Mouse (Mus musculus) spleen, postnatal 10 days (tissue): ENCODE measurements around the gene Usp2.

Source experiments
- DNase-seq, 2 experiments: peaks; one replicate each; pipeline ENCODE4 v3.0.0; 2021 to 2022; ENCODE audit warnings: low spot score in 2 of 2

Usp2 gene

DNA sequence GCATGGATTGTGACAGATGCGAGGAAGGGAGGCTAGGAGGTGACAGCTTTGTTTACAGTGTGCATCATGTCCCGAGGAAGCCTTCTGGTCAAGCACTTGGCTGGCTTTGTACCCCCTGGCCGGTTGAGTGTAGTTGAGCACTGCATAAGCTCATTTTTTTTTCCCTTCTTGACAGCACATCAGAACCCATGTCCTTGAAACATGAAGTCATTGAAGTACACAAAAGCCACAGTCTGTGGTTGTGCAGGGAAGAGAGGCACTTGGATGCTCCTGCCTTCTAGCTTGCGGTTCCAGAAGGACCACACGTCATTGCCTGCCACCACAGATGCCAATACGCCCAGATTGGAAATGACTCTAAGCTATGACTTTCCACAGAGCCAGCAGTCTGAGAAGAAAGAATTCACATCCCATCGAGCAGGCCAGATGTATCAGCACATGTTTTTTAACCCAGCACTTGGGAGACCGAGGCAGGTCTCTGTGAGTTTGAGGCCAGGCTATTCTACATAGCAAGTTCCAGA is 53.2 kb downstream of the Usp2 start:
- no peak for DNase-seq

DNA sequence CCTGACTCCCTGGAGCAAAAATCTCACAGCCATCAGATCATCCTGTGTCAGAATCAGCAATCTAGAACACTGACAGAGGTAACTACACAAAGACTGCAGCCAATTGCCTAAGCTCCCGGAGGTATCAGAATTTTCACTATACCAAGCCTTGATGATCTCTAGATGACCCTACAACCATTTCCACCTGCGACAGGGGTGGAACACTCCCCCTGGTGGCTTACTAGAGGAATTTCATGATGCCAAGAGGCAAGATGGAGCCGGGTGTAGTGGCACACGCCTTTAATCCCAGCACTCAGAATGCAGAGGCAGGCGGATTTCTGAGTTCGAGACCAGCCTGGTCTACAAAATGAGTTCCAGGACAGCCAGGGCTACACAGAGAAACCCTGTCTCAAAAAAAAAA is 57.5 kb downstream of the Usp2 start:
- DNase-seq = no peak

DNA sequence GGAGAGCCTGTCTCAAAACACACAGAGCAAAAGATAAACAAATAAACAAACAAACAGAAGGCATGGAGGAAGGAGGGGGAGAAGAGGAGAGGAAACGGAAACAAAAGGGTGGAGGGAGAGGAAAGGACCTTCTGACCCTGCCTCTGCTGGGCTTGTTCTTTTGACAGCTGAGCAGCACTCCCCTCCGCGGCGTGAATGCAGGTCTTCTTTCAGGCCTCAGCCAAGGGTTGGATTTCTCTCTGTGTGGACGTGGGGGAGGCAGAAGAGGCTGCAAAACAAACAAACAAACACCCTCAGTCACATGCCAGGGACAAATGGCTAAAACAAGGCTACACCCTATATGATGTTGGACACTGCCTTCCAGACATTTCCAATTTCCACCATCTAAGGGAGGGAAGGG is 58.2 kb downstream of the Usp2 start:
- no peak for DNase-seq

DNA sequence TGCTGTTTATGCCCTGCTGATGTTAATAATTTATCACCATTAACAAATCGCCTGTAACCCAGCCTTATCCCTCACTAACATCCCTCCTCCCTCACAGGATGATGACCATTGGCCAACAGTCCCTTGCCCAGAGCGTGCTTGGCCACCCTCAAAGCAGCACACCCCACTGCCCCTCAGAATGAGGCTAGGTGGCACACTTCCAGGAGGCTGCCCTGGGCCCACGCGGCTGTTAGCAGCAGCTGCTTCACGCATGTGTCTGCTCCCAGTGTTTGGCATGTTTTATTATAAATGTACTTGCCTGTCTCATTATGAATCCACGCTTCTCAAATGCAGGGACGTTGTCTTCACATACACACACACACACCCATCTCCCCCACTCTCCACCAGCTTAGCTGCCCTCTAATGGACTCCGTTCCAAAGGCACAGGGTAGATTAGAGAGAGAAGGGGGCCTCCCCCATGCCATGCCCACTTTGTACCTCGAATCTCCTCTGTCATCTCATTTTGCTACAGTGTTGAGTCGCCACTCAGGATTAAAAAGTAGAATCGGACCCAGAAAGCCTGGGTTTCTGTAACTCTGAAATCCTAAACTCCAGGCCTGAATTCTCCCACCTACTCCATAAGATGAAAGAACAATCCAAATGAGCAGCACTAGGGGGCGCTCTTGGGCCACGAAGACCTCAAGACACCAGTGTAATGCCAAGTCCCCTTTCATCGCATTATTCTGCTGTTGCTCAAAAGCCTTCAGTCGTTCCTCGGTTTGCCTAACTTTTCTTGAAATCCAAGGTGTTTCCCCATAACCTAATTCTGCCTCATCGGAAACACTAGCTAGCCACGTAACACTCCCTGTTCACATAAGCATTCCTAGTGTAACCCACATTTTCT is 59.0 kb downstream of the Usp2 start:
- peak; percentile 59 to 88 for DNase-seq

DNA sequence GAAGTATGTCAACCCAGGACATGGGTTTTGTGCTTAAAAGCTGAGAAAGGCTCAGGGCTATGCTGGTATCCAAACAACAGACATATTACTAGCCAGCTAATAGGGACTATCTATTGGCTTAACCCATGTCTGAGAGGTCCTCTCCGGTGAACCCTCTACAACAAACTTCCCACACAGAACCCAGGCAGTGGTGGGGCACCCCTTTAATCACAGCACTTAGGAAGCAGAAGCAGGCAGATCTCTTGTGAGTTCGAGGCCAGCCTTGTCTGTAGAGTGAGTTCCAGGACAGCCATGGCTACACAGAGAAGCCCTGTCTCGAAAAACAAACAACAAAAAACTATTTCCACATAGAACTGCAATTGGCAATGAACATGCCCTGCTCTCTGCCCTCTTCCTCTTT is 59.9 kb downstream of the Usp2 start:
- DNase-seq = no peak

DNA sequence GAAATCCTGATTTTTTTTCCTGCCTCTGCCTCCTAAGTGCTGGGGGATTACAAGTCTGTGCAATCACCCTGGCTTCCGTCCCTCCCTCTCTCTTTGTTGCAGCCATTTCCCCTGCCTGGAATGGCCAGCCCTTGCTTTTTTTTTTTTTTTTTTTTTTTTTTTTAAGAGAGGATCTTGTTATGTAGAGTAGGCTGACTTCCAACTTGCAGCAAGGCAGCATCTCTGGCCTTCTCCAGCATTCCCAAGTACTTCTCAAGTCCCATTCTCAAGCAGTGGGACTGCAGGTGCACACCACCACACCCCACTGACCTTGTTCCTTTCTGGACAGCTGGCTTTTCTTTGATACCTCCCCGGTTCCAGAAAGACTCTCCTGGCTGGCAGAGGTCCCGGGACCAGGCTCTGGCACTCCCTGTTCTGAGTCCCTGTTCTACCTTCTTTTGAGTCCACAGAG is 60.6 kb downstream of the Usp2 start:
- DNase-seq = no peak

DNA sequence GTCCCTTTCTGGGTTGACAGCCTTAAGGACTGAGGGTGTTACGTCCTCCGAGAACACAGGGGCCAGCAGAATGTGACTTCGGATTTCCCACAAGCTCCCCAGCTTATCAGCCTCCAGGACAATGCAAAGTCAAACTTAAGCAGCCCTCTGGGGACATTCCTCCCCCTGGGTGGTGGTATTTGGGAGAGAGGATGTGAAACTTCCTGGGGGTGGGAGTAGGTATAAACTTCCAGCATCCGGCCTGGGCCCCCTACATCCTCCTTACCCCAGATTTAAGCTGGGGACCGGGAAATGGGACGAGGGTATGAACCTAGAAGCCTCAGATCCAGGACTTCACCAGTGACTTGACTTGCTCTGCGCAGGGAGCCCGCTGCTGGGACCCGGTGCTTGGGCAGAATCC is 62.8 kb downstream of the Usp2 start:
- DNase-seq = no peak

DNA sequence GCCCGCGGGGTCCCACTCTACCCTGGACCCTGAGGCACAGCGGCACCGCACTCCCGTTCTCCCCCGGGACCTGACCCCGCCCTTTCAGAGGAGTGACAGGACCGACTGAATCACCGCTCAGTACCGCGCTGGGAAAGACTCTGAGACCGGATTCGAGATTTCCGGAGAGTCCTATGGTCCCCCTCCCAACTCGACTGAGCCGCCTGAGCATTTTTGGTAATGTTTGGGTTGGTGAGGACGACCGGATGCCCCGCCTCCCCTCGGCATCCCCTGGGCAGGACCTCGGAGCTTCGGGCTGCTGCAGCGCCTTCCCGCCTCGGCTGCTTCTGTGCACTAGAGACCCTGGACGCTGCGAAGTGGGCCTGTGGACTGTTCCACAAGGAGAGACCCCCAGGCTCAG is 63.2 kb downstream of the Usp2 start:
- DNase-seq = peak in 1 of 2 experiments; percentile 70

DNA sequence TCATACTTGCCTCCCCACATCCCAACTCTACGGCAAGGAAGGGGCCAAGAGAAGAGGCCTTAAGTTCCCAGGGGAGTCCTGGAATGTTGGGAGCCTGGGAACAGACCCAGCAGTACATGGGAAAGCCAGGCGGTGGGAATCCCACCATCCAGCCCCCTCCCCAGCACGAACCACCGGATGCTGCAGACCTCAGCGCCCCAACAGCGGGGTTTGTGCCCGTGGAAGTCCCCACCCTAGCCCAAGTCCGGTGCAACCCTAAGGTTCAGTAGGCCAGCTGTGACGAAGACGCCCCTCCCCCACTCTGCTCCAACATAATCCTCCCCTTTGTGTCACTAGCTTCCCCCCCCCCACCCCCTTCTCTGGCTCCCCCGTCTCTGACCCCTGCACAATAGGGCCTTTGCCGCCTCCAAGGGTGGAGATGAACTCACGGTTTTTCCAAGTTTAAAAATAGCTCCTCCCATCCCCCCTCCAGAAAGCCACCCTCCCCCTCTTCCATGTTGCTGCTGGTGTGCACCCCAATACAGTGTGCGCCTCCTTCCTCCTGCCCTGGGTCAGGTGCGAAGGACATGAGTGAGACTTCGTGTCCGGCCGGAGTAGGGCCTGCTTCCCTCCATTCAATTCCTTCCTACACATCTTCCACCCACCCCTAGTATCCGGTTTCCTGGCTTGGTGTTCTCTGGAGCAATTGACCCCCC is 63.9 kb downstream of the Usp2 start:
- DNase-seq = no peak

DNA sequence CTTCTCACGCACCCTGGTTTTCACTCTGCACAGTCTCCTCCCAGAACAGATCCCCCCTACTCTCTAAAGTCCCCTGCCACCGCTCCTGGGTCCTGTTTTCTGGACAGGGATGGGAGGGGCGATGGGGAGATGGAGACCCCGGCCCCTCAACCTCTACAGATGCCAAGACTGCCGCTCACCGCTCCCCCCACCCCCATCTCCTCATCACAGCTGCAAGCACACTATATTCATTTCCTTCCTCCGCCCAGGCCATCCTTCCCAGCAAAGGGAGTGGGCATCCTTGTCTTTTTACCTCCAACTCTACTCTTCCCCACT is 64.4 kb downstream of the Usp2 start:
- no peak for DNase-seq

DNA sequence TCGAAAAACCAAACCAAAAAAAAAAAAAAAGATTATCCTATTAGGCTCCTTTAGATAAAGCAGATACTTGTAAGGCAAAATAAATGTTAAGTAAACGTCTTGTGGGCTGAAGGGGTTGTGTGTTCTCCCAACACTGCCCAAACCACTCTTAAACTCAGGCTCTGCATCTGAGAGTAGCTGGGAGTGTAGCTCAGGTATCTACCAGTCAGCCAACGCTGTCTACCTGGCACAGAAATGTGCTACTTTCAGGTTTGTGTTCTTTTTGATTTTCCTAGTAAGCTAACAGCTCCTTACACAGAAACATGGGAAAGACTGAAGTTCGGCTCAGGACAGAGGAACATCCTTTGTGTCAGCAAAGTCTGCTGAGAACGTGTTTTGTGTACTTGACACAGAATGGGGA is 65.4 kb downstream of the Usp2 start:
- DNase-seq = no peak

DNA sequence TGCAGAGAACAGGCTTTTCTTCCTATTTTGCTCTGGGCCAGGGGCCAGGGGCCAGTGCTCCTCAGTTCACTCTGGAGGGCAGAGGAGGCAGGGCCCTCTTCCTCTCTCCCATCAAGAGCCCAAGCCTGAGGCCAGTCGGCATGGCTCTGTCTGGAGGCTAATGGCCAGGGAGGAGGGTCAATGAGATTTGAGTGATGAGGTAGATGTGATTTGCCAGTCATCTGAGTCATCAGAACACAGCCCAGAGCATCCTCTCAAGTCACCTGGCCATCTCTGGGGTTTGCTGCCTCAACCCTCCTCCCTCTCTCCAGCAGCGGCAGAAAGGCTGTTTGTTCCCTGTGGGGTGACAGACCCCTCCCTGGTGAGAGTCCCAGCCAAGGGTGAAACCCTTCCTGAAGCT is 66.5 kb downstream of the Usp2 start:
- no peak for DNase-seq

DNA sequence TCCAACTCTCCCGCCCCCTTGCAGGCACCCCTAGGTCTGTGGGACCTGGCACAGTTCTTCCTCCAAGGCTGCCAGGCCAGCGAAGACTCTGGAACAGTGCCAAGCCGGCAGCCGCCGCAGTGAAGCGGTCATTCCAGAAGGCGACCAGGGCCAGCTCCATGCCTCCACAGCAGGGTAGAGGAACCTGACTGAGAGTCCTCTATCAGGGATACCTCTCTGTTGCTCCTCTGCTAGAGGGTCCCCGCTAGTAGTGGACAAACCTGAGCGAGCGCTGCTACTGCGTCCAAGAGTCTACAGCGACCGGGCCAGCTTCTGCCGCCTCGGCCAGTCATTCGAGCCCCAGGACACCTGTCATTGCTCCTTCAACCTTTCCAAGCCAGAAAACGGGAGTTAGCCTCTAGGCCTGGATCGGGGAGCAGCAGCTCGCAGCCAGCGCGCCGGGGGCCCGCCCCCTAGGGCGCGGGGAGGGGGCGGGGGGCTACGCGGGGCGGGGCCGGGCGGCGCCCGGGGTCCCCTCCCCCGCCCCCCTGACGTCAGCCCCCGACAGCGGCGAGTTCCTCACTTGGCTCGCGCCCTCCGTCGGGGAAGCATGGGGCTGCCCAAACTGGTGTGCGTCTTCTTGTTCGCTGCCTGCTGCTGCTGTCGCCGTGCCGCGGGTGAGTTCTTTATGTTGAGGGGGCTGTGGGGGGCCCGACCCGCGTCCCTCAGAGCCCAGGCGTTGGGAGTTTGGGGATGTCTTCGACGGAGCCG is 67.5 kb downstream of the Usp2 start, which contains the start of gene Mcam:
Gene Mcam (plus strand): TSS at position 369 of the 750 bp plus-strand sequence.
- peak in 1 of 2 experiments; percentile 39 for DNase-seq

DNA sequence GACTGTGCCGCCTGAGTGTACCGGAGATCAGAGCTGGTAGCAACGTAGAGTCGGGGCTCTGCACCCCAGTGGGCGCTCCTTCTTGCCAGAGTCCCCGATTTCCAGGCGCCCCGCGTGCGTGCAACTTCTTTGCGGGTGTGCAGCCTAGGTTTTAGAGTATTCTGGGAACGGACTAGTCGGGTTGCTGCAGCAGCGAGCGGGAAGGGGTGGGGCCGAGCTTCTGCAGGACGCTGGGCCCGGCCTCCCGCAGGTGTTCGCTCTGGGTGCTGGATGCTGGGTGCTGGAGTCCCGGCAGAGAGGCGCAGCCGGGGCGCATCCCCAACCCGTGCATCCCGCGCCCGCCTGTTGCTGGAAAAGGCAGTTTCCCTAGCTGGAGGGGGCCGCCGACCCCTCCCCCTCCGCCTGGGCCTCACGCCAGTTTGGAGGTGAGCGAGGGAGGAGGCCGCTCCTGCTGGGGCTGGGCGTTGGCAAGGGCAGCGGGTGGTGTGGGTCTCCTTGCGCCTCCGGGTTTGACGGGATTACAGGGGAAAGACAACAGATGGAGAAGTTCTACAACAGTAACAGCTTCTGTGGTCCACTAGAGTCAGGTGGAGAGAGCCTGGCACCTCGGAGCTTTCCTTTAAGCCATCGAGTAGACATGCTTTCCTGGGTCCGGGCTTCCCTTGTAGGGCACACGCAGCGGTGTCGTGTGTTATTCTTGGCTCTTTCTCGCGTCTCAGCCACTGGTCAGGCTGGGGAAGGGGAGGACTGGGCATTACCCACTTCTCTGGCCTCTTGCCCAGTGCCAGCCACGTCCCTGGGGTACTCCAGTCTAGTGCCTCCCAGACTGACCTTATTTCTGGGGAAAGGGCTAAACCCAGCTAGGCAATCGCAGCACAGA is 68.3 kb downstream of the Usp2 start:
- peak in 1 of 2 experiments; percentile 37 for DNase-seq

DNA sequence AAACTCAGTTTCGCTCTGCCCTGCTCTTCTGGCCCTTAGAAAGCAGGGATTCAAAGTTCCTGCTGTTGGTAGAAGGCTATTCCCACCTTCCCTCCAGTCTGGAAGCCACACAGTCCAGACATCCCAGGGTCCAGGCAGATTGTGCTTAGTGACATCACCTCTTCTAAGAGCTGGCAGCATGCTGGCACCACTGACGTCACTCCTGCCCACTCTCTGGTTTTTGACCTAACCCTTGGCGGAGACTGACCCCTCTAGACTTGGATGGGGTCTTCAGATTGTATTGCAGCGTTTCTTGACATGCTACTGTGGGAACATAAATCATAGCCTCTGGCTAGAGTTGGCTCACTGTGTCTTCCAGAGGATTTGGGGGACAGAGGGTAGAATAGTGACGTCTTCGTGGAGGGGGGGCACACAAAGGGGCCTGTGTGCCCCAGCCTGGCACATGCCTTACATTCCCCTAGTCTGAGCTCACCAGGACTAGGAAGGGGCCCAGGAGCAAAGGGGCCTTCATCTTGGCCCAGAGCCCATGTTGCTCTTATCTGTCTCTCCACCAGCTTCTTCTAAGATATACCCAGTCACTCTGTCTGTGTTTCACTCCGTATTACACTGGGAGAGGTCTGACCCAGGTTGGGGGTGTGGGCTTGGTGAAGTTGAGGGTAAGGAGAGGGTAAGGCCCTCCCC is 69.0 kb downstream of the Usp2 start:
- DNase-seq = no peak

DNA sequence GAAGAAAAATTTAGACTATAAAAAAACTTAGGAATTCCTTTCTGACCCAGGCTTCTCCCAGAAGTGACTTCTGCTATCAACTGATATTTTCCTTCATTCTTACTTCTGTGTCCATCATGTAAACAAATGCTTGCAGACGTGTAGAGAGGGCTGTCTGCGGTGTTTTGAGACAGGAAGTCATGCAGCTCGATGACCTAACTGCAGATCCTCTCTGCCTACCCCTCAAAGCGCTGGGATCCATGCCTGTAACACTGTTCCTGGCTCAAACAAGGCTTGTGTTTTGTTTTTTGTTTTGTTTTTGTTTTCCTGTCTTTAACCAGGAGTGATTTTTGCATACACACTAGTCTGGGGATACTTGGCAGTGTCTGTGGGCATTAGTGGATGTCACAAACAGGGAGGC is 71.0 kb downstream of the Usp2 start:
- no peak for DNase-seq

DNA sequence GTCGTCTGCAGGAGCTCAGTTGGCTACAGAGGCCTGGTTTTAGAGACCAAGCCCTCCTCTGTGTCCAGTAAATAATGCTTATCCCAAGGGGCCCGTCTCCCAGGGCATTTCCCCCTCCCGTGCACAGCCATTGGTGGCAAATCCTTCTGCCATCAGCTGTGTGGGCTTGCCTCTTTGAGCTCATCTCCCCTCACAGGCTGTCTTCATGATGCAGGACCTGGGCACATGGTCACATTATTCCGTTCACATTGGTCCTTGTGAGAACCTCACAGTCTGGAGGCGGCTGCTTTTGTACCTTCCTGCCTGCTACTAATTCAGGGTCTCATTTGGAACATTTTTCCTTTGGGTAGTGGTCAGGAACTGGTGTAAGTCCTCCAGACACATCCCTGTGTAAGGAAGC is 75.1 kb downstream of the Usp2 start:
- no peak for DNase-seq

DNA sequence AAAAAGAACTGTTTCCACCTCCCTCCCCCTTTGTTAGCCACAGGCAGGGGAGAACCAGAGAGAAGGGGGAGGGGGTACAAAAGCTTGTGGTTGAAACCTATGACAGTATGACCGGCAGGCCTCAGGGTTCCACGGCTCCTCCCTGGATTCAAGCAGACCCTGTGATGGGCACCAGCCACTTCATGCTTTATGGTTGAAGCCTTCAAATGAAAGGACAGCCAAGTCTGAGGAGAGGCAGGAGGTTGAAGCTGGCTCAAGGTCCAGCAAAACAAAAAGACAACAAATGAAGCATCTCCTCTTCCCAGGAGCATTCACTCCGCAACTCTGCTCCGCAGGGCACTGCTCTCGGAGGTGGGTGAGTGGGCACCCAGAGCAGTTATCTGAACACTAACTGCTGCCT is 76.6 kb downstream of the Usp2 start:
- no peak for DNase-seq

DNA sequence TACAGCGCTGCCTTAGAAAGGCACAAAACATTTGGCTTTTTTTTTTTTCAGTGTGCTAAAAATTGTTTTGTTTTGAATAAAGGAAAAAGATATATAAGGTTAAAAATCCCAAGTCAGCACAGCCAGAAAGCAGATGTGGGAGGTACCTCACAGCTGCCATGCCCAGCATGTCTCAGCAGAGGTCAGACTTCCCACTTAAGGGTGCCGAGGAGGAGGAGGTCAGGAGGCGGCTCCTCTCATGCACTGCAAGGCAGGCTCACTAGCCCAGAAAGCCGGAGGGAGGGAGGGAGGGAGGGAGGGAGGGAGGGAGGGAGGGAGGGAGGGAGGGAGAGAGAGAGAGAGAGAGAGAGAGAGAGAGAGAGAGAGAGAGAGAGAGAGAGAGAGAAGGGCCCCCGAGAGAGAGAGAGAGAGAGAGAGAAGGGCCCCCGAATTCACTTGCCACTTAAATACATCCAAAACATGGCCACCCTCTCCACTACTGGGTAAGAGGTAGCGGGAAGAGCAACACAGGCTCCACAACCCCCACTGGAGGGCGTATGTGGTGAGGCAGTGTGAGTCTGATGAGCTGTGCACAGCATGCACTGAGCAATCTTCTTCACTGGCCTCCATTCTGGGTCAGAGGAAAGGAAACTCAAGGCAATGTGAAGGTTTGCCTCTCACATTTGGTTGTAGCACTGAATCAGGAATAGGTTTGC is 77.3 kb downstream of the Usp2 start:
- DNase-seq = no peak

DNA sequence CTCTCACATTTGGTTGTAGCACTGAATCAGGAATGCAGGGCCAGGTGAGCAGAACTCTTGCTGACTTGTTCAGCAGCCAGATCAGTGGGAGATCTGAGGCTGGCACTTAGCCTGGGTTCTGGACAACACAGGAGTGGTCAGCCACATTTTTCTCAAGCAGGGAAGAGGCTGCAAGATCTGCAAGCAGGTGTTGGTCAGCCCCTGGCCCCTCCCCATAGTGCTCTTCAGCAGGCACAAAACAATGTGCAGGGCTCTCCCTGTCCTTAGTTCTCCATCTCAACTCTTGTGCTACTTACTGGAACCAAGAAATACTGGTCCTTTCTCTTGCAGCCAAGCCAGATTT is 77.9 kb downstream of the Usp2 start:
- DNase-seq = no peak
